Mouse (Mus musculus): ENCODE data around the gene Anapc11. TPM values are rescaled to one million over a fixed set of nuclear protein-coding genes. Genes with fewer than 3 reads are reported as not detected.
A peak's percentile ranks its signal among the peaks of the same experiment; 100 is the strongest.

Gene Anapc11
- total and polyA plus RNA-seq, 2 experiments from 2014 or later = 58.4 to 193 TPM

DNA sequence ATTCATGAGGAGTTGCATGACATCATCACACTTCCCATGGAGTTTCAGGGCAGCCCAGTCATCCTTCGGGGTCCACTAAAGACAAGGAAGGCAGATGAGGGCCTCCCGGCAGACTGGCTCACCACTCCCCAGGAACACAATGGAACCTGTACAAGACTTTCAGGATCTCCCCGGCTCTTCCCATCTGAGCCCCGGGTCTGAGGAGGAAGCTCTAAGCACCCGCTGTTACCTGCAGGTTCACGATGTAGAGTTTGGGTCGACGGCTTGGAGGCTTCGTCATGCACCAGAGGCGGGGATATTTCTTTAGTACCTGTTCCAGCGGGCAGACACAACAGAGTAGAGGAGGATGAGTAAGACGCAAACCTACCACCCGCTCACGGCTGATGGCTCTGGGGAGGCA lies 22.0 kb downstream of the Anapc11 start:
- no peak overlapping the region for H3K4me2 ChIP-seq (ENCODE audit: low read depth, low read length, poor library complexity, severe bottlenecking)
- no peaks in the 10 kb centered on the region for H3K27me3 ChIP-seq (ENCODE audit: insufficient read depth, low read length)
- H3K4me3 ChIP-seq (ENCODE audit: low read depth, low read length) = no peak overlapping the region
- WGBS = 92% methylated on average over 14 of the region's 14 CpGs
- TF ChIP-seq CTCF (IDR thresholded peaks at IDR 0.05) = no peak
- H3K27ac ChIP-seq (ENCODE audit: low read depth, low read length) = no peak overlapping the region
- H3K9me3 ChIP-seq (ENCODE audit: low read length) = no peaks in the 10 kb centered on the region
- peaks cover 42% of the 10 kb centered on the region for H3K36me3 ChIP-seq (ENCODE audit: insufficient read depth, low read length)
- no peak for ATAC-seq (ENCODE audit: low FRiP score)
- H3K4me1 ChIP-seq (ENCODE audit: insufficient read depth, low read length) = peaks cover 9% of the 10 kb centered on the region; the same call in 1 of the 2 replicates
- no peak for DNase-seq (ENCODE audit: low spot score)
- H3K9ac ChIP-seq (replicated peaks; ENCODE audit: low read length, poor library complexity, severe bottlenecking) = no peak overlapping the region

DNA sequence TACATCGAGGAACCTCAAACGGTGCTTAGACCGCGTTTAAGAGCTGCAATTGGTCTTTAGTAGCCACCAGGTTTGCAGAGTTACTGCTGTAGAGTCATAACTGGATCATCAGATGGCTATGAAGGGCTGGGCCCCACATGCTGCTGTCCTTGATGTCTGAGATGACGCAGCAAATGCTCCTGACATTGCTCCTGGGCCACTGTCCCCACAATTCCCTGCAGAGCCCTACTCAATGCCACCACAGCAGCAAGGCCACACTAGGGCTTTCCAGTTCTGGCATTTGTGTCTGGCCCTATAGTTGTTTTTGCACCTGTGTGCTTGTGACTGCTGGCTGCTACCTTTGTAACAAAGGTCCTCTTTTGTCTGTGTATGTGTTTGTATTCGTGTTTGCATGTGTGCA lies 24.6 kb downstream of the Anapc11 start:
- no peak for DNase-seq (ENCODE audit: low spot score)
- TF ChIP-seq CTCF (IDR thresholded peaks at IDR 0.05) = no peak
- no peak overlapping the region for H3K4me2 ChIP-seq (ENCODE audit: low read depth, low read length, poor library complexity, severe bottlenecking)
- H3K4me3 ChIP-seq (ENCODE audit: low read depth, low read length) = no peak overlapping the region
- 0 out of 2 replicates have a peak, but pooled peaks cover 3% of the 10 kb centered on the region for H3K4me1 ChIP-seq (ENCODE audit: insufficient read depth, low read length)
- no peak overlapping the region for H3K27ac ChIP-seq (ENCODE audit: low read depth, low read length)
- 92% methylated on average over 6 of the region's 6 CpGs for WGBS
- H3K36me3 ChIP-seq (ENCODE audit: insufficient read depth, low read length) = peaks cover 49% of the 10 kb centered on the region
- no peaks in the 10 kb centered on the region for H3K9me3 ChIP-seq (ENCODE audit: low read length)
- no peaks in the 10 kb centered on the region for H3K27me3 ChIP-seq (ENCODE audit: insufficient read depth, low read length)
- no peak for ATAC-seq (ENCODE audit: low FRiP score)
- no peak overlapping the region for H3K9ac ChIP-seq (replicated peaks; ENCODE audit: low read length, poor library complexity, severe bottlenecking)

DNA sequence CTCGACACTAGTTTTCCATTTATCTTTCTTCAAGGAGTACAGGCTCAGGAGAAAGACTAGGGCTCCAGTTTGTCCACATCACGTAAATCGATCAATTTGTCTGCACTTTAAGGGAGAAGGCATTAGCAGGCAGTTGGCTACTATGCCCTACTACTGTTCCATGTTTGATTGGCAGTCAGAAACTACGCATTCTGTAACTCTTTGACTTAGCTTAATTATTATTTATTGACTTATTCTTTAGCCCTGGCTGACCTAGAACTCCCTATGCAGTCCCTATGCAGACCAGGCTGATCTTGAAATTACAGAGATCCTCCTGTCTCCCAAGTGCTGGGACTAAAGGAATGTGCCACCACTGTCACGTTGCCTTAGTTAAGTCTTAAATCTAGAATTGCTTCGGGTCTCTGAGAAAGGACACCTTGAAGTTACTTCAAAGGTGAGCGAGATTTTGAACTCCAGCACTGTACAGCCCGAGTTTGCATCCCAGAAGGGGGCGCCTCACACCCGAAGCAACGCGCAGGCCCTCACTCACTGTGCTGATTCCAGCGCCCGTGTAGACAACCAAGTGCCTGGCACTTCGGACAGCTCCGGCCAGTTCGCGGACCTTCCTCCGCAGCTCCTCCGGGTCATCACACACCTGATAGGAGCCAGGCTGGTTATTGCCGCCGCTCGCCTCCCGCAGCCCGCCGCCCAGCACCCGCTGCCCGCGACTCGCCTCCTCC lies 25.9 kb downstream of the Anapc11 start:
- Histone ChIP-seq H3K27ac (ENCODE audit: low read depth, low read length) (peak overlapping the region; percentile 86), H3K9me3 (ENCODE audit: low read length) (no peaks in the 10 kb centered on the region), H3K4me2 (ENCODE audit: low read depth, low read length, poor library complexity, severe bottlenecking) (peak overlapping the region; percentile 97), H3K36me3 (ENCODE audit: insufficient read depth, low read length) (peaks cover 48% of the 10 kb centered on the region), H3K27me3 (ENCODE audit: insufficient read depth, low read length) (no peaks in the 10 kb centered on the region), H3K4me3 (ENCODE audit: low read depth, low read length) (peak overlapping the region; percentile 64), H3K4me1 (ENCODE audit: insufficient read depth, low read length) (0 out of 2 replicates have a peak, but pooled peaks cover 3% of the 10 kb centered on the region), H3K9ac (replicated peaks; ENCODE audit: low read length, poor library complexity, severe bottlenecking) (peak overlapping the region; percentile 59)
- DNase-seq (ENCODE audit: low spot score) (peak; percentile 65), ATAC-seq (ENCODE audit: low FRiP score) (0 out of 2 replicates have a peak, but pooled peaks have one; percentile 59)
- 14% methylated on average over 29 of the region's 30 CpGs for WGBS
- peak; percentile 68 for TF ChIP-seq CTCF (IDR thresholded peaks at IDR 0.05)

DNA sequence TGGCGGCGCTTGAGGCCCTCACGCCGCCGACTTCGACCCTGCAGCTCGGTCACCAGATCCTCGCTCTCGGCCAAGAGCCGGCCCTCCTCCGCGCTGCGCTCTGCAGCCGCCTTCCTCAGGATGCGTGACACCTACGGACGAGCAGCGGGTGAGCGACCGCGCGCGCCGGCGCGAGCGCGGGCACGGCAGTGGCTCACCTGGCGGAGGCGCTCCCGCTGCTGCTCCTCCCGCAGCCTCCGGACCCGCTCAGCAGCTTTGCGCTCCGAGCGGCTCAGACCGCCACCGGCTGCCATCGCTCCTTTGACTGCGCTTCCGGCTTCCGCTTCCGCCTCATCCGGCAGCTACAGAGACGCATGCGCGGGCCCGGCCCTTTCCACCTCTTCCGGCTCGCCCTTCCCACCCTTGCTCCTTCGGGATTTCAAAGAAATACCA lies 26.5 kb downstream of the Anapc11 start:
- DNase-seq (ENCODE audit: low spot score) (peak; percentile 94), ATAC-seq (ENCODE audit: low FRiP score) (peak; percentile 83)
- peaks cover 52% of the 10 kb centered on the region for H3K36me3 ChIP-seq (ENCODE audit: insufficient read depth, low read length)
- H3K4me2 ChIP-seq (ENCODE audit: low read depth, low read length, poor library complexity, severe bottlenecking) = peak overlapping the region; percentile 97
- H3K9me3 ChIP-seq (ENCODE audit: low read length) = no peaks in the 10 kb centered on the region
- peak overlapping the region; percentile 59 for H3K9ac ChIP-seq (replicated peaks; ENCODE audit: low read length, poor library complexity, severe bottlenecking)
- 0 out of 2 replicates have a peak, but pooled peaks cover 3% of the 10 kb centered on the region for H3K4me1 ChIP-seq (ENCODE audit: insufficient read depth, low read length)
- no peak for TF ChIP-seq CTCF (IDR thresholded peaks at IDR 0.05)
- no peaks in the 10 kb centered on the region for H3K27me3 ChIP-seq (ENCODE audit: insufficient read depth, low read length)
- peak overlapping the region; percentile 86 for H3K27ac ChIP-seq (ENCODE audit: low read depth, low read length)
- H3K4me3 ChIP-seq (ENCODE audit: low read depth, low read length) = peak overlapping the region; percentile 64
- WGBS = under 1% methylated on average over 47 of the region's 53 CpGs

DNA sequence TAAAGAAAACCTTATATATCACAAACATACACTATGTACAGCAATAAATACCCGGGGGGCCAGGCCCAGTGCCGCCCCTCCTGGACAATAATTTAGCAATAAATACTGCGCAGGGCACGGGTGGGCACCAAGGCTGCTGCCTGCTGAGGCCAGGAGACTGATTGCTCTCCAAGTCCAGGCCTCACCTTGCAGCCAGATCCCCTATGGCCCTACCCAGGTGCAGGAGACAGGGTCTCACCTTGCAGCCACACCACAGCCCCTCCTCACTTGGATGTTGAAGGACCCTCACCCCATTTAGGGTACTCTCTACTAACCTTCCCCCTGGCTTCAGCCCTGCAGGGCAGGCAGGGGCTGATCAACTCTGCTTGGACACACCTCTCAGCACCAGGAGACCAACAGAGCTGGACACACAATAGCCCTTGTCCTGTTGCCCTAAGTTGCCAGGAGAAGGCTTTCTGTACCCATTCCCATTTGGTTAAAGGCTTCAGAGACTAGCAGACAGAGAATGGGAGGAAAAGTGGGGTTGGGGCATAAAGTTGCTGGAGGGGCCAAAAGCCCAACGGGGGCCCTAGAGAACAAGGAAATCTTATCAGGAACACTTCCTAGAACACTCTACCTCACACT lies 27.0 kb downstream of the Anapc11 start, which contains the start of gene Sirt7:
Gene Sirt7, minus strand, starts transcription at position 89 of the 624 bp plus-strand sequence.
- Histone ChIP-seq H3K9ac (replicated peaks; ENCODE audit: low read length, poor library complexity, severe bottlenecking) (peak within 1 kb of the TSS; percentile 59), H3K9me3 (ENCODE audit: low read length) (no peaks in the 10 kb centered on the region), H3K4me3 (ENCODE audit: low read depth, low read length) (peak within 1 kb of the TSS; percentile 64), H3K36me3 (ENCODE audit: insufficient read depth, low read length) (peaks cover 51% of the 10 kb centered on the region), H3K27ac (ENCODE audit: low read depth, low read length) (peak within 1 kb of the TSS; percentile 86), H3K4me1 (ENCODE audit: insufficient read depth, low read length) (peaks cover 3% of the 10 kb centered on the region; the same call in 1 of the 2 replicates), H3K27me3 (ENCODE audit: insufficient read depth, low read length) (no peaks in the 10 kb centered on the region), H3K4me2 (ENCODE audit: low read depth, low read length, poor library complexity, severe bottlenecking) (peak within 1 kb of the TSS; percentile 97)
- no peak for TF ChIP-seq CTCF (IDR thresholded peaks at IDR 0.05)
- ATAC-seq (ENCODE audit: low FRiP score) (peak; percentile 45), DNase-seq (ENCODE audit: low spot score) (no peak)
- WGBS = 15% methylated on average over 5 of the region's 5 CpGs
